Mouse (Mus musculus) thymus, adult 18-20 months (tissue): Measurements from ENCODE around the gene 5430402E10Rik.
"Not testable (repeated sequence)": the region's sequence is repeated elsewhere in the genome, so short reads cannot be mapped to it uniquely, and the experiment has no call there.

Source experiments
- DNase-seq, 2 experiments: peaks; one replicate each; pipeline ENCODE4 v3.0.0; 2022; ENCODE audit warnings: mixed read lengths in 2 of 2

5430402E10Rik gene

GRCm38 (mm10) chrX:77924962-77925361 lies at the start of gene 5430402E10Rik:
Gene 5430402E10Rik (minus strand): TSS chrX:77925062.
- not testable (repeated sequence) for DNase-seq

- DNase-seq, result not testable (repeated sequence)
These were observed 44.8 kb downstream of the 5430402E10Rik start for GRCm38 (mm10) chrX:77880033-77880432.
